Mouse (Mus musculus): ENCODE measurements around the gene Sqor.

Gene Sqor

DNA sequence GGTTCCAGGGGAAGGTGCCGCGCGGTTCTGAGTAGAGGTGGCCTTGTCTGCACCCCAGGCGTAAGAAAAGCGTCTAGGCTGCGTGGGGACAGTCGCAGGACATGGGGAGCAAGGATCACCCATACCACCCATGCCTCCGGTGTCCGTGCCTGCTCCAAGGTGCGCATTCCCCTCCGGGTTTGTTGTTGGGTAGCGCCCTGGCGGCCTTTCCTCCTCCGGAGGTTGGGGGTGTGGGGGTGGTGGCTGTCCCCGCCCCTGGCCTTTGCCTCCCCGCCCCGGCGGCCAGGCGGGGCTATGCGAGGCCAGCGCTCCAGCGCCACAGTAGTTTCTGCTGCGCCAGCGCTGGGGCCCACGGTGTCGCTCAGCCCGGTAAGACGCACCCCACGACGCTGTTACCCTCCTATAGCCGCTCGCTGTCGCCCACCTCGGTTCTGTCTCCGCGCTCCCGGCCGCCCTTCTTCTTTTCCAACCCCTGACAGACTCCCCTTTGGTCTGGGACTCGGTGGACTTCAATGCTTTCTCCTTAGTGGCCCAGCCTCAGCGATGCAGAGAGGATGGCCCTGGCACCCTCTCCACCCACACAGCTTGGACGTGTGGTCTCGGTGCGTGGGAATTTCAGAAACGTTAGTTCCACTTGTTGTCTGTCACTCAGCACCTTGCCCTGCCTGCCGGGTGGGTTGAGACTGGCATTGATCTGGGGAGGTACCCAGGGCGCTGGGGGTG, at the start of gene Sqor:
TSS of gene Sqor (plus strand) at position 167 of the 723 bp plus-strand sequence.
- peak; percentile 21 to 24 for DNase-seq (ENCODE audit: low spot score in 2 of 2)

DNA sequence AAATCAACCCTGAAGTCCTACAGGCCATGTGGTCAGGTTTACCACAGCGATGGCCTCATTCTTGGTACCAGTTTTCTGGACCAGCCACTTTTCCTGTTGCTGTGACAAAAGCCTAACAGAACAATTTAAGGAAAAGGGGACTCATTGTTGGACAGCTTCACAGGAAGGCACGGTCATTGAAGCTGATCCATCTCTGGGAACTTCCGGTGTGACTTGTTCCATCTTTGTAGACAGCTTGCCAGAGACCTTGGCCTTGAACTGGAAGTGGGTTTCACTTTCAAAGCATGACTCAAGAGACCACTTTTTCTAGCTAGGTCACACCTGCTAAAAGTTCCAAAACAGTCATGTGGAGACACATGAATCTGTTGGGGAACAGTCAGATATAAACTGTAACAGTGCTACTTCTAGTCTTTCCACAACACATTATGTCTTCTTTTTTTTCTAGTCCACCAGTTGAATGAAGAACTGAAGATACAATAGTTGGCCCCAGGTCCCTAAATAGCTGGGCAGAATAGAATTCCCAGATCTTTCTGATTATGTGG, 48.7 kb upstream of the Sqor start:
- no peak for DNase-seq (ENCODE audit: low spot score in 2 of 2)

DNA sequence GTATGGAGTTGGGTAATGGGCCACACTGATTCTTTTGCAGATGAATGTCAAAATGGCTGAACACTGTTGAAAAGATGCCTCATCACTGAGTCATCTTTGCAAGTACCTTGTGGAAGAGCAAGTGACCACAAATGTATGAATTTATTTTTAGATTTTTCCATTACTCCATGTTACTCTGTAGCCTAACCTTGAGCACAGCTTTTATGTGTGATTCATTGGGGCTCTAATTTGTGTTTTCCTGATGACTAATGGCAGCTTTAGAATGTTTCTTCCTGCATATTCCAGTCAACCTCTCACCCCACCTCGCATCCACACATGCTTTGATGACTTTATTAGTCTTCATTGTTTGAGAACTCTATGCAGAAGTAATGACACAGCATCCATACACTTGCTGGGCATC, 45.8 kb upstream of the Sqor start:
- DNase-seq (ENCODE audit: low spot score in 2 of 2) = no peak

DNA sequence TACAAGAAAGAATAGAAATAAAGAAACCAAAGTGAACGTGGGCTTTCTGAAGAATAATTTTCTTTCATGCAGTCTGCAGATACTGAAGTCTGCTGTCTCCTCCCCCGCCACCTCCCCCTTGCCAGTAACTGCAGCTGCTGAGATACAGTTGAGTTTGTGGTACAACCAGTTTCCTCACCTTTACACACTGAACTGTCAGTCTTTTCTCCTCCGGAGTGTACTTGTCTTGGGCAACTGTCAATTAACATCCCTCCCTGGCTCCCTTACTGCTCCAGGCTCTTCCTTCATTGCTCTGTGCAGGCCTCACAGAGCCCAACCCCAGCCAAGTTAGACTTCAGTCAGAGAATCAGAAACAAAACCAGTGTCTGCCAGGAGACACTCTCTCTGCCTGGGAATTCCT, 44.5 kb upstream of the Sqor start:
- DNase-seq (ENCODE audit: low spot score in 2 of 2) = no peak

DNA sequence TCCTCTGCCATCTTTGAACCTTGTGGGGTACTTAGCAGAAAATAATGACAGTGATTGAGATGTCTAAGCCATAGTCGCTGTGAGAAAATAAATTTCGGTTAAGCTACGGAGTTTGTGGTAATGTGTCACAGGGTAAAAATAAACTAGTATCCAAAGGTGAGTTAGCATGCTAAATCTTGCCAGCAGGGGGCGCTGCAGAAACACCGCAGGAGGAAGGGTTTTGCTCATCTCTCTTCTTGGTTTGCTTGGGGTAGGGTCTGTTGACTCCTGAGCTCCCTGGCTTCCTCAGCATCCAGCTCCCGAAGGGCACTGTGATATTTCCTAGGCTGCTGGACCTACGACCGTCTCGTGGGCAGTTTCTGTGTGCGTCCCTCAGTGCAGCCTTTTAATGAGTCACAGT, 39.4 kb upstream of the Sqor start:
- DNase-seq (ENCODE audit: low spot score in 2 of 2) = no peak

DNA sequence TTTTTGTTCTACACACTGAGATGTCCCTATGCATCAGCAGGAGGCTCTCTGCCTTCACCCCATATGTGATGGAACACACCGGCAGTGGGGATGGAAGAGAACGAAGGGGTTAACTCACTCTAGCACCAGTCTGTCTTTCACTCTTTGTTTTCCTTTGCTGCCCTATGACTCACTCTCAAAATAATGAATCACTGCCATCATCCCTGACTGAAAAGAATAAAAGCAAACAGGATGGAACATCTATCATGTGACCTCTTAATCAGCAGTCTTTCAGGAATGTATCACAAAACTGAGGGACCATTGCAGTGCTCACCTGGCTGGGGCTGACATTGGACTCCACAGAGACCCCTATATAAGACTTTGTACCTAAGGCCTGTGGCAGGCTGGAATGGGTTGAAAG, 33.6 kb upstream of the Sqor start:
- DNase-seq (ENCODE audit: low spot score in 2 of 2) = no peak

DNA sequence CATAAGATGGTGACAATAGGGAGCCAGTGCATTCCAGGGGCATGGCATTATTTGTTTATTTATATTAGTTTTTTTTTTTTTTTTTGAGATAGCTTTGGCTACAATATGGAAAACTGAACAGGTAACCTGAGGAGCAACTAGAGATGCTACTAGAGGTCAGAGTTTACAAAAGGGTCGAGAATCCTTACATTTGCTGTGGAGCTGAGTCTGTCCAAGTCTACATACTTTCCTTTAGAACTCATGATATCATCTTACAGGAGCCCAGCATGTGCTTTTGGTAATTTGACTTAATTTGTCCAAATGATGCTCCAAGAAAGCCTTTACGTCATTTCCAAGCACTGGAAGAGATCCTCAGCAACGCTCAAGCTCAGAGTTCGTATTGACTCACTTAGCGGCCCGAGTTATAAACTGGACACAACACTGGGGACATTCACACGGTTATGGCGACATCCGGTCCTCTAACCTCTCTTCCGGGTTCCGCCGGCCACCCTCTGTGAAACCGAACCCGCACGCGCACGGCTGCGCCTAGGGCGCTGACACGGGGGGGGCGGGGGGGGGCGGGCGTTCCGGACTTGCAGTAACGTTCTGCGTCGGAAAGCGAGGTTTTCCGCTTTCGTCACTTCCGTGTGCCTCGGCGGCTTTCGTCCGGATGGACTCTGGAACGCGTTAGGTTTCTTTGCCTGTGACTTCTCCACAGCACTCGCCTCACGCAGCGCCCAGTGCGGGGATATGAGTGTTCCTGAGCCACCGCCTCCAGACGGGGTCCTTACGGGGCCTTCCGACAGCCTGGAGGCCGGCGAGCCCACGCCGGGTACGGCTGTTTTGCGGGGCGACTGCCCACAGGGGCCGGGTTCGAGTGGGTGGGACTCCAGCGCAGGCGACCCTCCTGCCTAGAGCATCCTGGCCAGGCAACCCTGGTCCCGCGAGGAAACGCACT, 26.9 kb upstream of the Sqor start, which contains the start of gene Bloc1s6:
TSS of gene Bloc1s6 (plus strand) at position 610 of the 937 bp plus-strand sequence.
- peak; percentile 90 to 98 for DNase-seq (ENCODE audit: low spot score in 2 of 2)

DNA sequence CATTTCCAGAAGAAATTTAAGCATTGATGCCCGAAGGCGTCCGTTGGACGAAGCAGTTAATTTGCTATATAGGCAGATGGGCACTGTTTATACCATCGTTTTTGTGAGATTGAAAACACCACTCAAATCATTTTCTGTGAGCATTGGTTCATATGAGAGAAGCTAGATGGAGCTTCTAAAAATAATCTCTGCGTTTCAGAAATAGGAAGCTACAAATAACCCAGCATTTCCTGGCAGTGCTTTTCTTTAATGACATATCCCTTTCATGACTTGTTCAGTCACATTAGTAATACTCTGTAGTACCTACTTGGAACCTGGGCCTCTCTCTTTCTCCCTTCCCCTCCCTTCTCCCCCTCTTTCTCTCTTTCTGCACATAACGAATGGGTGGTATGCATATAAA, 26.0 kb upstream of the Sqor start:
- DNase-seq (ENCODE audit: low spot score in 2 of 2) = no peak

DNA sequence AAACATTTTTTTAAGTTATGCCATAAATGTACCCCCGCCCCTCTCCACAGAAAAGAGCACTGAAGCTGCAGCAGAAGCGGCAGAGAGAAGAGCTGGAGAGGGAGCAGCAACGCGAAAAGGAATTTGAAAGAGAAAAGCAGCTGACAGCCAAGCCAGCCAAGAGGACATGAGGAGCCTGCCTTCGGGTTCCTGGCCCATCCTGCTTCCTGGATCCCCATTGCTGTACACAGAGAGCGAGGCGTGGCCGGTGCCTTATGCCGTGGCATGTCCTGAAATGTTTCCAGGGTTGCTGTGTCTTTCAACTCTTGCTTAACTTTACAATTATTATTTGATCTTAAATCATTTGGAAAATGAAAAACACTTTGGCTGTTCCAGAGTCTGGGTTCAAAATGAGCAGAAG, 18.6 kb upstream of the Sqor start:
- DNase-seq (ENCODE audit: low spot score in 2 of 2) = no peak

DNA sequence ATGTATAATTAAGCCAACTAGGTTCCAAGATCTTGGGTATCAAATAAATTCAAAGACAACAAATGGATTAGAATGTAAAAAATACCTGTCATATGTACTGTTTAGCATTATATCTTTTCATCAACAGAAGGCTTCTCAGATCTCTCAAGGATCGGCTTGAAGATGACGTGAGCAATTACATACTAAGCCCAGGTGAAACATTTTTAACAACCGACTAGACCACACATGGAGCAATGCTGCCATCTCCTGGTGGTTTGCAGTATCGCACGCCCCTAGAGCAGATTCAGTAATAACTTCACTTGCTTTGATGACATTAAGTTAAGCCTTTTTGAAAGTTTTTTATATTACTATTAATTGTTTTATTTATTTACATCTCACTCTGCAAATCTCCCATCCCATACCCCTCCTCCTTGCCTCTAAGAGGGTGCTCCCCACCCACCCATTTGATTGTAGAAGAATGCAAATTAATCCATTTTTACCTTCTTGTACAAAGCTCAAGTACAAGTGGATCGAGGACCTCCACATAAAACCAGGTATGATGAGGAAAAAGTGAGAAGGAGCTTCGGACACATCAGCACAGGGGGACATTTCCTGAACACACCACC, 11.2 kb upstream of the Sqor start:
- DNase-seq (ENCODE audit: low spot score in 2 of 2) = peak; percentile 51 to 78

DNA sequence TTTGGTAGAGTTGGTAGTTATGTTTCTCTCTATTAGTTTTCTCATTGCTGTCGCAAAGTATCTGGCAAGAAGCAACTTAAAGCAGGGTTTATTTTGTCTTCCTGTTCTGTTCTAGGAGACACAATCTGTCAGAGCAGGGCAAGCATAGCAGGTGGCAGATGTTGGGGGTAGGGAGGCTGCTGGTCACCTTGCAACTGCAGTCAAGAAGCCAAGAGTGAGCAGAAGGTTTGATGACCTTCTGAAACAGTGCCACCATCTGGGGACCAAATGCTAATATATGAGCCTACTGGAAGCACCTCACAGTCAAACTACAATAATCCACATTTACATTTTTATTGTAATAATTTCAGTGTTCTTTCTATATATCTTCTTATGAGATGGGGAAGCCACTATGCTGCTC, 5.2 kb upstream of the Sqor start:
- no peak for DNase-seq (ENCODE audit: low spot score in 2 of 2)

DNA sequence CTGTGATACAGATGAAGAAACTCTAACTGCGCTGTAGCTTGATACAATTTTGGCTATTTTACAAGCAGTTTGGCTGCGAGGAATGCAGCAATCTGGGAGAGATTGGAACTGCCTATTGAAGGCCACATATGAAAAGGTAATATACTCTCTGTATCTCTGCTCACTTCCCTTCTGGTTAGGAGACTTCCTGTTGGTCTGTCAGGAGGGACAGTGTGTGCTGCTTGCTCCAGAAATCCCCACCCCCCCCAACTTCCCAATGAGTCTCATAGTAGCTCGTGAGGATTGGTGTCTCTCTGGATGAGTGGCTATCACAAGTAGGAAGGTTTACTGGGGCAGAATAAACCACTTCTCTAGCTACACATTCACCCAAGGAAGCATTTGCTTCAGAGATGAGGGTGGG, 2.0 kb upstream of the Sqor start:
- no peak for DNase-seq (ENCODE audit: low spot score in 2 of 2)

DNA sequence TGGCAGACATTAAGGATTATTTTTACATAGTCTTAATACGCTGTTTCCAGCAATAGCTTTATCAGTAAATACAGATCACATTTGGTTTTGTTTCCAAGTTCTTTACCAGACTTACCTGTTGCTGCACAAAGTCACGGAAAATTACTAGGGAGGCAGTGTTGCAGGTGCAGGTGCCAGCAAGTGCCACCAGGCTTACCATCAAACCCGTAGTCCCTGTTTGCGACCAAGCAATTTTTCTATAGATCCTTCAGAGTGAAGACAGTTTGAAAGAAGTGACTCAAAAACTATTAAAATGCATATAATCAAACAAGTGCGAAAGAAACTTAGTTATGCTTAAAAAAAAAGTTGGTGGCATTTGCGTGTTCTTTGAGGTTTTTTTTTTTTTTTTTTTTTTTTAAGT, 511 bp upstream of the Sqor start:
- DNase-seq (ENCODE audit: low spot score in 2 of 2) = no peak

DNA sequence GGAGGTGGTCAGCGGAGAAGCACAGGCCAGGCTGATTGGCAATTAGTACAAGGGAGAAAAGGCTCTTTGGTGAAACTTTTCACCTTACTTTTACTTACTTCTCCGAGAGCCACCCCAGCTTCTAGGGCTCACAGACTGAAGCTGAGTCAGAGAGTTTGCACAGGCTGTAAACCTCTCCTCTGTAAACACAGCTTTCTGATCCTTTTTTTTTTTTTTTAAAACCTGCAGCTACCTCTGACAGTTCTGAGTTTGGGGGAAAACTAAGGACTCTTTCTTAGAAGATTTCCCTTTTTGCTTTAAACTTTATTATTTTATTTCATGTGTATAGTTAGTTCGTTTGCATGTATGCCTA, 733 bp downstream of the Sqor start:
- no peak for DNase-seq (ENCODE audit: low spot score in 2 of 2)

DNA sequence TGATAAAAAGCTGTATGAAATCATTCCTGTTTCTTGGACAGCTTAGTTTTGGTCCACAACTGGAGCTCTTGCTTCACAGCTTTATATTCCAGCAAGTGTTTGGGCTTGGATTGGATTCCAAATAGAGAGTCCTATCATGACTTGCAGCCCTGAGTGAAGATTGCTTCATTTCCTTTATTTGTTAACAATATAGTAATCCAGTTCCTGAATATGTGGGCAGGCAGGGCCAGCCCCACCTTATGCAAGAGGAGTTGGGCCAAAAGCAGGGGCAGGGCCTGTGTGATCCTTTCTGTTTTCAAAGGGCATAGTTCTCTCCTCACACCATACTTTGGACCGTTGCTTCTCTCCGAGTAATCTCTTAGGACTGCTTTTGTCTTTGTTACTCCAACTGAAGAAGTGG, 6.0 kb downstream of the Sqor start:
- no peak for DNase-seq (ENCODE audit: low spot score in 2 of 2)

DNA sequence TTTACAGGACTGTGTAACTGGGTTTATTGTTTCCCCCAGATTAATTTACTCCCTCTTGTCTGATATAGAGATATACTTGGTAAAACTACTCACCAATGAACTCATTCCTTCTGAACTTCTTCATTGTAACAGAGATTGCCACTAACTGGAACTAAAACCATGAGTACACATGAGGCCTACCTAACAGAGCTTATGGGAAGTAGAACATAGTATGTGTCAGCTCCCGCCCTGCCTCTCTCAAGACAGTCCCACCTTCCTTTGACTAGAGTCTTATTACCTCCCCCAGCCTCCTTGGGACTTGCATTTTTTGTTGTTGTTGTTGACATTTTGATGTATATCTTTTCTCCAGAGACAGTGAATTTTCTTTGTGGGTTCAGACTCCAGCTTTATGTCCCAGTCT, 7.9 kb downstream of the Sqor start:
- DNase-seq (ENCODE audit: low spot score in 2 of 2) = no peak

DNA sequence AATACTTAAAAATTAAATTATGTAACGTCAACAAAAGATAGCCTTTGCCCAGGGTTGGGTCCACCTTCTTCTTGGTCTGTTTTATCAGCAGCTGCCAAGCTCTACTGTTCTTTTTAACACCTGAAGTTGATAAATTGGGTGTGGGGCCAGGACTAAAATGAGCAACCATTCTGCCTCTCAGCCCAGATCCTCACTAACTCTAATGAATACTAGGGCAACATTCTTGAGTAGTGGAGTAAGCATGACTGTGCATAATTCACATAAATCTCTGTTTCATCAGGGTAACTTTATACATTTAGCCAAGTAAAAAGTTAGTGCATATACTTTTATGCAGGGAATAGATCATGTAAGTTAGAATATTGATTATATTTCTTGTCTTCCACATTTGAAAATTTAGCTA, 10.5 kb downstream of the Sqor start:
- no peak for DNase-seq (ENCODE audit: low spot score in 2 of 2)

DNA sequence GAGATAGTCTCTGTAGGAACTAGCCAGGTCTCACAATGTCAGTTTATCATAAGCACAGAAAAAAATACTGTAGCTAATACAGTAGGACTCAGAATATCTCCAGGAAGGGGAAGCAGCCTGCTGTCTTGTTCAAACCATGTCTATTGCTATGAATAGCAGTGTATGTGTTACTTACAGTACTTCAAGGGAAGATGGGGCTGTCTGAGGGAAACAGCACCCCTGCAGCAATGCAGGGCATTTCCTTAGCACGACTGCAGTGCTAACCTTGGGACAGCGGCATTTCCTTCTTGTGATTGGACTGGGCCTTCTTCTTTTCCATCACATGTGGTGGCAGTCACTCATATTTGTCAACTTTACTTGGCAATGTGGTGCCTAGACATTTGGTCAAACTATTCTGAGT, 11.8 kb downstream of the Sqor start:
- peak; percentile 3 to 14 for DNase-seq (ENCODE audit: low spot score in 2 of 2)

DNA sequence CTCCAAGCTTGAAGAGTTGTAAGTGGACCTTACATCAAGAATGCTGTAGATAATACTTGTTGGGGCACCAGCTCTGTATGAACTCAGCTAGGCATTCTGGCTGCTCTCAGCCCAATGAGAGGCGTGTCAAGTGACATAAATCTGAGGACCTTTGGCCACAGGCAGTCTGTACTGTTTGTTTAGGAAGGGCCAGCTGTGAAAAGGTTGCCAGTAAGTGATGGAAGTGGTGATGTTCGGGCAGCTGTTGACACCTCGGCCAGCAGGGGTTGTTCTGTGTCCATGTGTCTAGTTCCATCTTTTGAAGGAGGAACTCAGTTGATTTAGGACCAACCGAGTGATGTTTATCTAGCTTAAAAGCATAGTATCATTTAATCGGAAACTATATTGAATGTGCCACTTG, 14.9 kb downstream of the Sqor start:
- no peak for DNase-seq (ENCODE audit: low spot score in 2 of 2)

DNA sequence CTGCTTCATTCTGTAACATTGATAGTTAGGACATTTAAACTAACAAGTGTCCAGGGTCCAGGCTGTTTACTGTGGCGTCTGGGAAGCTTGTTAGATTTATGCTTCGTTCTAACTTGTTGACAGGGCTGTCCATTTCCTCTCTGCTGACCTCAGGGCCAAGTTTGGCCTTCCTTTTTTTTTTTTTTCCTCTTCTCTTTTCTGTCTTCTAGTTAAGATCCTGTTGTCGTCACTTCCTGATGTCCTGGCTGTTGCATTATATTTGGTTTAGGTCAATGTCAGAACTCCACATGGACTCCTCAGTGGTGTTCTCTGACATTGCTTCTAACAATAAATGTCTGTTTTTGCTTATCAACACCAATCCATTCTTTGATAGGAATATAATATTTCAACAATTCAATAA, 15.4 kb downstream of the Sqor start:
- no peak for DNase-seq (ENCODE audit: low spot score in 2 of 2)

DNA sequence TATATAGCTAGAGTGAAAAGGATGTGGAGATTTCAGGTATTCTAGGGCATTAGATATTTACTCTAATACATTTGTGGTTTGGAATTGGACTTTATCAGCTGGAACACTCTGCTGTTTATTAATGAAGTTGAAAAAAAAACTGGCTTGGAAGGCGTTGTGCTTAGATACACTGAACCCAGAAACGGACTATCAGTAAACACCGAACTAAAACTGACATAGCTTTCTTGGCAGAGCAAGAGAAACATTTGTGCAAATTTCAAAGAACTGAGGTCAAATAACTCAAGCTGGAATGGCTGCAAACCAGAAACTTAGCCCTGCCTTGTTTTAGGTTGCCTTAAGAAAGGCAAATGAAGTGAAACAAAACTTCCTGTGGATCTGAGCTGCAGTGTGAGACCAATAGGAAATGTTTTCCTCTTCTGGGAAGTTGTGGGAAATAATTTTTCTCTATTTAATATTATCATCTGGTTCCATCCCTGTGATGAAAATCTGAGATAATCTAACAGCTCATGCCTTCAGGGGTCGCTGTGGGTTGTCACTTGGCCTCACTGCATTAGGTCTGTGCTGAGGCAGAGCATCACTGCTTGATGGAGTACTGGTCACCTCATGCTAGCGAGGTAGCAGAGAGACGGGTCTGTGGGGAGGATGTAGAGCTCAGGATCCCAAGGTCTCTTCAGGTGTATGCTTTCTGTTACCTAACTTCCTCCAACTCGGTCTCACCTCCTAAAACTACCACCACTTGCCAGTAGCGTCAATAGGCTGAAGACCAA, 16.7 kb downstream of the Sqor start:
- DNase-seq (ENCODE audit: low spot score in 2 of 2) = no peak

DNA sequence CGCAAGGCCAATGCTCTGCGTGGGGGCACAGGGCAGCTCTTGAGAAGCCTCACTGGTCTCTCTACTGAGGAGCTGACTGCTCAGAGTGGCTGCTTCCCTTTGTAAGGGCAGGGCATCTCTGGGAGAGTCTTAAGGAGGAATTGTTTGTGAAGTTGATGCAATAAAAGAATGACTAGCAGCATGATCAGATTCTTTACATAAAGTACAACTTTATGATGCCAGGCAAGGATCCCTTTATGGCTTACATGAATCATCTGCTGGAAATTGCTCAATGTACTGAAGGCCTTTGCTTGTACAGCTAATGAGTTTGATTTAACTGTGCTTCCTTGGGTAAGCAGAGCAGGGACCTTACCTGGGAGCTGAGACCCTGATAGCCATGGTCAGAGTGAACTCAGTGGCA, 18.7 kb downstream of the Sqor start:
- DNase-seq (ENCODE audit: low spot score in 2 of 2) = no peak
